Mouse (Mus musculus) ES-Bruce4 (cell line): ENCODE results near the gene Abcc12. TPM values are rescaled to one million over a fixed set of nuclear protein-coding genes. Genes with fewer than 3 reads are reported as not detected.

Source experiments
- H3K27ac ChIP-seq: 2 replicates; pipeline ENCODE4 v1.5.1; 2012; ENCODE audit warnings: low read length, inconsistent platforms; ENCODE audit not compliant: insufficient read depth
- H3K27me3 ChIP-seq: 2 replicates; pipeline ENCODE4 v1.6.1; 2012; ENCODE audit warnings: mild to moderate bottlenecking, low read length, inconsistent platforms; ENCODE audit not compliant: control insufficient read depth, poor library complexity, insufficient read depth, severe bottlenecking
- H3K36me3 ChIP-seq: 2 replicates; pipeline ENCODE4 v1.6.1; 2012; ENCODE audit warnings: inconsistent platforms, mild to moderate bottlenecking, low read length, moderate library complexity; ENCODE audit not compliant: control insufficient read depth, poor library complexity, insufficient read depth, severe bottlenecking
- H3K4me1 ChIP-seq: one replicate; pipeline ENCODE4 v1.8.1; 2011; ENCODE audit warnings: low read length; ENCODE audit not compliant: control insufficient read depth, insufficient read depth
- H3K4me3 ChIP-seq: 2 replicates; pipeline ENCODE4 v1.5.1; 2011; ENCODE audit warnings: low read depth, mild to moderate bottlenecking, low read length
- H3K9ac ChIP-seq: 2 replicates; pipeline ENCODE4 v1.6.1; 2012; ENCODE audit warnings: low read depth, mild to moderate bottlenecking, inconsistent platforms; ENCODE audit not compliant: poor library complexity, severe bottlenecking
- H3K9me3 ChIP-seq: replicated peaks from 2 replicates; pipeline ENCODE4 v1.6.1; 2012; ENCODE audit warnings: mild to moderate bottlenecking, low read length, inconsistent platforms; ENCODE audit not compliant: control insufficient read depth, poor library complexity, insufficient read depth, severe bottlenecking
- CTCF ChIP-seq: IDR thresholded peaks from one replicate; pipeline ENCODE4 v1.8.1; 2011; ENCODE audit warnings: low read depth, low read length
- EP300 ChIP-seq: IDR thresholded peaks from 2 replicates; pipeline ENCODE4 v1.6.1; 2011; ENCODE audit warnings: low read depth, low read length; ENCODE audit not compliant: insufficient read depth
- POLR2A ChIP-seq: IDR thresholded peaks from one replicate; pipeline ENCODE4 v1.8.1; 2011; ENCODE audit warnings: low read length; ENCODE audit not compliant: insufficient read depth
- polyA plus RNA-seq: library from polyadenylated mRNA; stranded (reverse); fragments of >200 nt; gene quantifications from 2 replicates; pipeline ENCODE4 v1.2.4, GENCODE M21; 2011; ENCODE audit warnings: low read depth; ENCODE audit not compliant: missing spikeins, insufficient read depth, insufficient read length

The Abcc12 gene
- polyA plus RNA-seq, 1 experiment, result not detected

- Histone ChIP-seq H3K4me1 (no peaks in the 10 kb centered on the region), H3K27ac (no peak overlapping the region), H3K27me3 (no peaks in the 10 kb centered on the region), H3K9me3 (no peaks in the 10 kb centered on the region), H3K36me3 (no peaks in the 10 kb centered on the region), H3K9ac (no peak overlapping the region), H3K4me3 (no peak overlapping the region)
- TF ChIP-seq CTCF (no peak), EP300 (no peak), POLR2A (no peak)
Observed at GRCm38 (mm10) chr8:86578076-86578475, 2.4 kb downstream of the Abcc12 start.

GRCm38 (mm10) chr8:86577547-86577946, 2.9 kb downstream of the Abcc12 start:
- Histone ChIP-seq H3K27me3 (no peaks in the 10 kb centered on the region), H3K27ac (no peak overlapping the region), H3K36me3 (no peaks in the 10 kb centered on the region), H3K9me3 (no peaks in the 10 kb centered on the region), H3K9ac (no peak overlapping the region), H3K4me1 (no peaks in the 10 kb centered on the region), H3K4me3 (no peak overlapping the region)
- TF ChIP-seq EP300 (no peak), CTCF (no peak), POLR2A (no peak)

DNA sequence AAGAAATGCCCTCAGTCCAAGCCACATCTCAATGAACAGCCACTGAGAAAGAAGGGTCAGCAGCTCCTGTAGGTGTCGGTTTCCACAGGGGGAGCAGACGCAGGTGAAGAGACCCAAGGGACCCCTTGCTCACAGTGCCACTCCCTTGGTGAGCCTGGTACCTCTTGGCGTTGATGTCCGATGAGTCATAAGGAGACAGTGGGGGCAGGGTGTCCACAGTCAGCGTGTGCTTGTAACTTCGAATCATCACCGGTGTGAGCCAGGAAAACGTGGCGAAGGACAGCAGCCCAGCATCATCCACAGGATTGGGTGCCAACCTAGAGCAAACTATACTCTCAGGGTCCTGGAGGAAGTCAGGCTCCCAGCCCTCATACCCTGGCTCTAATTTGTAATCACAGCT, 16.8 kb downstream of the Abcc12 start:
- Histone ChIP-seq H3K4me1 (no peaks in the 10 kb centered on the region), H3K4me3 (no peak overlapping the region), H3K27me3 (peaks cover 3% of the 10 kb centered on the region; the same call in 1 of the 2 replicates), H3K36me3 (no peaks in the 10 kb centered on the region), H3K27ac (no peak overlapping the region), H3K9ac (no peak overlapping the region), H3K9me3 (peaks cover 6% of the 10 kb centered on the region)
- TF ChIP-seq POLR2A (no peak), EP300 (no peak), CTCF (no peak)

- Histone ChIP-seq H3K36me3 (no peaks in the 10 kb centered on the region), H3K27ac (no peak overlapping the region), H3K27me3 (peaks cover 3% of the 10 kb centered on the region; the same call in 1 of the 2 replicates), H3K4me1 (no peaks in the 10 kb centered on the region), H3K9me3 (no peaks in the 10 kb centered on the region; the same call in 1 of the 2 replicates), H3K9ac (no peak overlapping the region), H3K4me3 (no peak overlapping the region)
- TF ChIP-seq CTCF (no peak), EP300 (no peak), POLR2A (no peak)
Observed at GRCm38 (mm10) chr8:86561737-86562136, 18.7 kb downstream of the Abcc12 start.

DNA sequence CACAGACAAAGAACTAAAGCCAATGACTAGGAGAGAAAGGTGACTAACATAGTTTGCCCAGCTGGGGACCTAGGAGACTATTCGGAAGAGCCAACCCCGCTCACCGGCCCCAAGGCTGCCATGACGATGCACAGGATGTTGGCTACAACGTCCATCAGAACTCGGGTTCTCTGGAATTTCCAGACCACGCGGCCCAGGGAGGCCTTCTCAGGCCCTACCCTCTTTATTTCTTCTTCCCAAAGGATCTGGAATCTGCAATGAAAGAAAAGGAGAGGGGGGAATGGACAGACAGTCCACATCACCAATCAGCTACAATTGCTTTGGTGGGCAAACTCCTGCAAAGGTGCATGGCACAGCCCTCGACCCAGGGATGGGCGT, 19.8 kb downstream of the Abcc12 start:
- Histone ChIP-seq H3K4me1 (no peaks in the 10 kb centered on the region), H3K27ac (no peak overlapping the region)
- TF ChIP-seq CTCF (no peak), POLR2A (no peak), EP300 (no peak)

GRCm38 (mm10) chr8:86559947-86560687, 20.4 kb downstream of the Abcc12 start:
- Histone ChIP-seq H3K4me1 (no peaks in the 10 kb centered on the region), H3K36me3 (no peaks in the 10 kb centered on the region), H3K4me3 (no peak overlapping the region), H3K27me3 (peaks cover 3% of the 10 kb centered on the region; the same call in 1 of the 2 replicates), H3K27ac (no peak overlapping the region), H3K9ac (no peak overlapping the region), H3K9me3 (no peaks in the 10 kb centered on the region)
- TF ChIP-seq EP300 (no peak), CTCF (no peak), POLR2A (no peak)

More for the DNA sequence above, 19.8 kb downstream of the Abcc12 start:
- Histone ChIP-seq H3K9ac (no peak overlapping the region), H3K9me3 (no peaks in the 10 kb centered on the region), H3K27me3 (peaks cover 3% of the 10 kb centered on the region; the same call in 1 of the 2 replicates), H3K4me3 (no peak overlapping the region), H3K36me3 (no peaks in the 10 kb centered on the region)
